Mouse (Mus musculus) central nervous system, embryonic 14 days (tissue): ENCODE results near the gene Kti12. TPM values are rescaled to one million over a fixed set of nuclear protein-coding genes. Genes with fewer than 3 reads are reported as not detected.

Experiments used
- polyA plus RNA-seq: library from polyadenylated mRNA; depleted of rRNA; stranded (reverse); fragments of >200 nt; gene quantifications from 2 replicates; pipeline ENCODE4 v1.2.3, GENCODE M21; 2012; rRNA removed

Kti12 gene
- polyA plus RNA-seq = 30.7 and 31.5 TPM in 2 replicates

DNA sequence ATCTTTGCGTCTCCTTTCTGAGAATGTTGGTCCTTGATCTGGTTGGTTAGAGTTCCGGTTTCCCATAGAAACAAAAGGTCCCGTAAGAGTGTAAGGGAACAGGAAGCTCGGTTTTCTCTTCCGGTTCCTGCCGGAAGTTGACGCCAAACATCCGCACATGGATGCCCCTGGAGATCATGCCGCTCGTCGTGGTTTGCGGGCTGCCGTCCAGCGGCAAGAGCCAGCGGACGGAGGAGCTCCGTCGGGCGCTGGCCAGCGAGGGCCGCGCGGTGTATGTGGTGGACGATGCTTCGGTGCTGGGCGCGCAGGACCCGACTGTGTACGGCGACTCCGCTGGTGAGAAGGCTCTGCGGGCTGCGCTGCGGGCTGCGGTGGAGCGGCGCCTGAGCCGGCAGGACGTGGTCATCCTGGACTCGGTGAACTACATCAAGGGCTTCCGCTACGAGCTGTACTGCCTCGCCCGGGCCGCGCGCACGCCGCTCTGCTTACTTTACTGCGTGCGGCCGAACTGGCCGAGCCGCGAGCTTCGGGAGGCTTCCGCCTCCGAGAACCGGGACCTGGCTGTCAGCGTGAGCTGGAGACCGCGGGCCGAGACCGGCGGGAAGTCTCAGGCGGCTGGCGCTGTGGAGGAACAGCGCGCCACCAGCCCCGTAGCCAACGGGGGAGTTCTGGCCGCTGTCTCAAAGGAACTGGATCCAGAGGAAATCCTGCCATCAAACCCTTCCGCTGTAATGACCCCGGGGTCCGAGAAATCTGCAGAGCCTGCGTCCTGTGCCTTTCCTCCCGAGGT lies at the start of gene Kti12:
TSS of gene Kti12 (plus strand) at position 71 of the 790 bp plus-strand sequence.

DNA sequence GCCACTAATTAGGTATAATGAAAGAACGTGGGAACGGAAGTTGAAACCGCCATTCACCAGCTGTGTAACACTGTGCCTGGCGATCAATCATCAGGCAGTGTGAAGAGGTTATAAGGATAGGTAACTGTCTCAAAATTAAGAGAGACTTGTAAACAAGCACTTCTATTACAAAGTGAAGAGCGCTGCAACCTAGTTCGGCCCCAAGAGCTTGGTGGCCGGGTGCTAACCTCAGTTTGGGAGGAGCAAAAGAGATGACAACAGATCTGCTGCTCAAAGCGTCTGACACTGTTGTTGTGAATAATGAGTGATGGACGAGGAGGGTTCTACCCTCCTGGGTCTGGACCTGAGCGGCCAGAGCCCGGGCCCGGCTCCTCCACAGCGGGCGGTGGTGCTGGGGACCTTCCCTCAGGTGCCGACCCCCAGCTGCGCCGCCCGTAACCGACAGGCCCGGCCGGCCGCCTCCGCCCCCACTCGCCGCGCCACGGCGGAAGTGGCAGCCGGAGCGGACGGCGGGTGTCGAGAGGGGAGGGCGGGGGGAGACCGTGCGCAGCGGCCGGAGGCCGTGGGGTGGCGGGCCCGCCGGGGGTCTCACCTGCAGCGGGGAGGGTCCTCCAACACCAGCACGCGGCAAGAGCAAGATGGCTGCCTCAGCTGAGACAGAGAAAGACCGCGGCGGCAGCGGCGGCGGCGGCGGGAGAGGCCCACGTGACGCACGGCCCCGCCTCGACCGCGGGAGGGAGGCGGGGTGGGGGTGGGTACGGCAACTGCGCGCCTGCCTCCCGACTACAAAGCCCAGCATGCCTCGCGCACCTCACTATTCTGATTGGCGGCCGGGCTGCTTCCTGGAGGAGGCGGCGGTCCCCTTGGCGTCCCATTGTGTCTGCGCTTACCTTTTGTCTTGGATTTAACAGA lies 14.4 kb upstream of the Kti12 start, which contains the start of gene Btf3l4:
TSS of gene Btf3l4 (minus strand) at position 699 of the 912 bp plus-strand sequence.

GRCm38 (mm10) chr4:108834115-108834970 lies 13.2 kb upstream of the Kti12 start, which contains the start of gene Txndc12:
Txndc12 (plus strand) TSS chr4:108834601.

GRCm38 (mm10) chr4:108848505-108848848 lies 892 bp downstream of the Kti12 start, which contains the start of gene A730015C16Rik:
A730015C16Rik (minus strand) TSS chr4:108848619.

GRCm38 (mm10) chr4:108878963-108879822 lies 31.6 kb downstream of the Kti12 start, which contains the start of gene Rab3b:
Rab3b (plus strand) TSS chr4:108879063.

Other genes starting within 250 kb of the Kti12 start
- 54.4 and 55.6 TPM in 2 replicates for gene Cc2d1b, start 227.8 kb upstream of the Kti12 start, polyA plus RNA-seq
- gene 3110021N24Rik, start 128.1 kb upstream of the Kti12 start, polyA plus RNA-seq = 0.22 and 0.29 TPM in 2 replicates
- 12.3 and 12.9 TPM in 2 replicates for gene Zfyve9, start 67.0 kb upstream of the Kti12 start, polyA plus RNA-seq
- 142 and 170 TPM in 2 replicates for gene Btf3l4, start 14.2 kb upstream of the Kti12 start, polyA plus RNA-seq
- 57.7 and 58.0 TPM in 2 replicates for gene Txndc12, start 13.2 kb upstream of the Kti12 start, polyA plus RNA-seq
- 0.09 and 0.15 TPM in 2 replicates for gene A730015C16Rik, start 834 bp downstream of the Kti12 start, polyA plus RNA-seq
- gene Rab3b, start 31.3 kb downstream of the Kti12 start, polyA plus RNA-seq = 46.1 and 52.8 TPM in 2 replicates
- 136 and 144 TPM in 2 replicates for gene Nrd1, start 152.9 kb downstream of the Kti12 start, polyA plus RNA-seq